Mouse (Mus musculus): Measurements from ENCODE around the gene Nrg4. TPM values are rescaled to one million over a fixed set of nuclear protein-coding genes. Genes with fewer than 3 reads are reported as not detected.

The Nrg4 gene
- polyA plus RNA-seq (2014; fragmentation: Nextera tagmentation; extraction: Ambion mirVana) = 1.1 and 2.0 TPM in 2 replicates

GRCm38 (mm10) chr9:55326515-55327233 lies at the start of gene Nrg4, which contains the start of gene Tmem266:
Gene Nrg4 (minus strand): TSS chr9:55326844.
Gene Tmem266 (plus strand): TSS chr9:55326913.
- H3K4me2 ChIP-seq (replicated peaks; ENCODE audit: low read depth, low read length) = peak within 1 kb of the TSS; percentile 82
- peak; percentile 84 for ATAC-seq (ENCODE audit: insufficient number of reproducible peaks, insufficient read depth, low FRiP score, low read depth)
- no peaks in the 10 kb centered on the region for H3K36me3 ChIP-seq (ENCODE audit: control insufficient read depth, insufficient read depth, low read length)
- WGBS = under 1% methylated on average over 72 of the region's 82 CpGs
- peaks cover 13% of the 10 kb centered on the region; the same call in 1 of the 2 replicates for H3K27me3 ChIP-seq (ENCODE audit: control insufficient read depth, insufficient read depth, low read length)
- H3K27ac ChIP-seq (ENCODE audit: low read length) = no peak within 1 kb of the TSS
- H3K4me1 ChIP-seq (ENCODE audit: control insufficient read depth, insufficient read depth, low read length) = 0 out of 2 replicates have a peak, but pooled peaks cover 5% of the 10 kb centered on the region
- H3K4me3 ChIP-seq (ENCODE audit: low read depth, low read length) = peak within 1 kb of the TSS; percentile 67
- H3K9ac ChIP-seq (replicated peaks; ENCODE audit: low read depth, low read length) = peak within 1 kb of the TSS; percentile 46
- H3K9me3 ChIP-seq (ENCODE audit: control insufficient read depth, low read depth, low read length) = no peaks in the 10 kb centered on the region

GRCm38 (mm10) chr9:55371908-55372307 lies 45.3 kb upstream of the Nrg4 start:
- Histone ChIP-seq H3K27me3 (ENCODE audit: control insufficient read depth, insufficient read depth, low read length) (no peaks in the 10 kb centered on the region), H3K4me1 (ENCODE audit: control insufficient read depth, insufficient read depth, low read length) (no peaks in the 10 kb centered on the region), H3K27ac (ENCODE audit: low read length) (no peak overlapping the region), H3K9ac (replicated peaks; ENCODE audit: low read depth, low read length) (no peak overlapping the region), H3K4me3 (ENCODE audit: low read depth, low read length) (no peak overlapping the region), H3K9me3 (ENCODE audit: control insufficient read depth, low read depth, low read length) (no peaks in the 10 kb centered on the region), H3K36me3 (ENCODE audit: control insufficient read depth, insufficient read depth, low read length) (no peaks in the 10 kb centered on the region), H3K4me2 (replicated peaks; ENCODE audit: low read depth, low read length) (no peak overlapping the region)
- WGBS = 63% methylated on average over 7 of the region's 7 CpGs
- no peak for ATAC-seq (ENCODE audit: insufficient number of reproducible peaks, insufficient read depth, low FRiP score, low read depth)

- ATAC-seq (ENCODE audit: insufficient number of reproducible peaks, insufficient read depth, low FRiP score, low read depth) = no peak
- no peak overlapping the region for H3K4me2 ChIP-seq (replicated peaks; ENCODE audit: low read depth, low read length)
Measured at GRCm38 (mm10) chr9:55368011-55368410, 41.4 kb upstream of the Nrg4 start.

GRCm38 (mm10) chr9:55363707-55364106 lies 37.1 kb upstream of the Nrg4 start:
- no peak overlapping the region for H3K4me3 ChIP-seq (ENCODE audit: low read depth, low read length)
- no peak overlapping the region for H3K9ac ChIP-seq (replicated peaks; ENCODE audit: low read depth, low read length)
- no peaks in the 10 kb centered on the region for H3K36me3 ChIP-seq (ENCODE audit: control insufficient read depth, insufficient read depth, low read length)
- no peak overlapping the region for H3K4me2 ChIP-seq (replicated peaks; ENCODE audit: low read depth, low read length)
- no peaks in the 10 kb centered on the region for H3K27me3 ChIP-seq (ENCODE audit: control insufficient read depth, insufficient read depth, low read length)
- no peak overlapping the region for H3K27ac ChIP-seq (ENCODE audit: low read length)
- no peak for ATAC-seq (ENCODE audit: insufficient number of reproducible peaks, insufficient read depth, low FRiP score, low read depth)
- H3K9me3 ChIP-seq (ENCODE audit: control insufficient read depth, low read depth, low read length) = no peaks in the 10 kb centered on the region
- no peaks in the 10 kb centered on the region for H3K4me1 ChIP-seq (ENCODE audit: control insufficient read depth, insufficient read depth, low read length)

More at GRCm38 (mm10) chr9:55368011-55368410, 41.4 kb upstream of the Nrg4 start:
- no peaks in the 10 kb centered on the region for H3K9me3 ChIP-seq (ENCODE audit: control insufficient read depth, low read depth, low read length)
- no peaks in the 10 kb centered on the region for H3K27me3 ChIP-seq (ENCODE audit: control insufficient read depth, insufficient read depth, low read length)
- no peak overlapping the region for H3K4me3 ChIP-seq (ENCODE audit: low read depth, low read length)
- H3K4me1 ChIP-seq (ENCODE audit: control insufficient read depth, insufficient read depth, low read length) = no peaks in the 10 kb centered on the region
- no peaks in the 10 kb centered on the region for H3K36me3 ChIP-seq (ENCODE audit: control insufficient read depth, insufficient read depth, low read length)
- no peak overlapping the region for H3K27ac ChIP-seq (ENCODE audit: low read length)
- no peak overlapping the region for H3K9ac ChIP-seq (replicated peaks; ENCODE audit: low read depth, low read length)
- 35% methylated on average over 3 of the region's 3 CpGs for WGBS

- no peaks in the 10 kb centered on the region for H3K36me3 ChIP-seq (ENCODE audit: control insufficient read depth, insufficient read depth, low read length)
- no peaks in the 10 kb centered on the region for H3K27me3 ChIP-seq (ENCODE audit: control insufficient read depth, insufficient read depth, low read length)
- ATAC-seq (ENCODE audit: insufficient number of reproducible peaks, insufficient read depth, low FRiP score, low read depth) = no peak
- H3K4me2 ChIP-seq (replicated peaks; ENCODE audit: low read depth, low read length) = no peak overlapping the region
- H3K9me3 ChIP-seq (ENCODE audit: control insufficient read depth, low read depth, low read length) = no peaks in the 10 kb centered on the region
- H3K27ac ChIP-seq (ENCODE audit: low read length) = no peak overlapping the region
- no peaks in the 10 kb centered on the region for H3K4me1 ChIP-seq (ENCODE audit: control insufficient read depth, insufficient read depth, low read length)
- H3K9ac ChIP-seq (replicated peaks; ENCODE audit: low read depth, low read length) = no peak overlapping the region
- WGBS = 60% methylated on average over 5 of the region's 5 CpGs
- H3K4me3 ChIP-seq (ENCODE audit: low read depth, low read length) = no peak overlapping the region
Measured at GRCm38 (mm10) chr9:55361969-55362368, 35.3 kb upstream of the Nrg4 start.

- no peaks in the 10 kb centered on the region for H3K9me3 ChIP-seq (ENCODE audit: control insufficient read depth, low read depth, low read length)
- WGBS = 56% methylated on average over 7 of the region's 7 CpGs
Measured at GRCm38 (mm10) chr9:55360861-55361260, 34.2 kb upstream of the Nrg4 start.

GRCm38 (mm10) chr9:55360372-55360771 lies 33.7 kb upstream of the Nrg4 start:
- Histone ChIP-seq H3K9me3 (ENCODE audit: control insufficient read depth, low read depth, low read length) (no peaks in the 10 kb centered on the region), H3K4me1 (ENCODE audit: control insufficient read depth, insufficient read depth, low read length) (no peaks in the 10 kb centered on the region), H3K36me3 (ENCODE audit: control insufficient read depth, insufficient read depth, low read length) (no peaks in the 10 kb centered on the region), H3K4me3 (ENCODE audit: low read depth, low read length) (no peak overlapping the region), H3K27me3 (ENCODE audit: control insufficient read depth, insufficient read depth, low read length) (no peaks in the 10 kb centered on the region), H3K27ac (ENCODE audit: low read length) (no peak overlapping the region), H3K9ac (replicated peaks; ENCODE audit: low read depth, low read length) (no peak overlapping the region), H3K4me2 (replicated peaks; ENCODE audit: low read depth, low read length) (no peak overlapping the region)
- no peak for ATAC-seq (ENCODE audit: insufficient number of reproducible peaks, insufficient read depth, low FRiP score, low read depth)
- WGBS = 72% methylated on average over 3 of the region's 3 CpGs

More at GRCm38 (mm10) chr9:55360861-55361260, 34.2 kb upstream of the Nrg4 start:
- Histone ChIP-seq H3K27me3 (ENCODE audit: control insufficient read depth, insufficient read depth, low read length) (no peaks in the 10 kb centered on the region), H3K9ac (replicated peaks; ENCODE audit: low read depth, low read length) (no peak overlapping the region), H3K36me3 (ENCODE audit: control insufficient read depth, insufficient read depth, low read length) (no peaks in the 10 kb centered on the region), H3K4me3 (ENCODE audit: low read depth, low read length) (no peak overlapping the region), H3K27ac (ENCODE audit: low read length) (no peak overlapping the region), H3K4me1 (ENCODE audit: control insufficient read depth, insufficient read depth, low read length) (no peaks in the 10 kb centered on the region), H3K4me2 (replicated peaks; ENCODE audit: low read depth, low read length) (no peak overlapping the region)
- no peak for ATAC-seq (ENCODE audit: insufficient number of reproducible peaks, insufficient read depth, low FRiP score, low read depth)

- H3K27ac ChIP-seq (ENCODE audit: low read length) = no peak overlapping the region
- no peak overlapping the region for H3K4me2 ChIP-seq (replicated peaks; ENCODE audit: low read depth, low read length)
- no peaks in the 10 kb centered on the region for H3K9me3 ChIP-seq (ENCODE audit: control insufficient read depth, low read depth, low read length)
- 84% methylated on average over 1 of the region's 1 CpGs for WGBS
- H3K4me3 ChIP-seq (ENCODE audit: low read depth, low read length) = no peak overlapping the region
- H3K4me1 ChIP-seq (ENCODE audit: control insufficient read depth, insufficient read depth, low read length) = no peaks in the 10 kb centered on the region
- no peak overlapping the region for H3K9ac ChIP-seq (replicated peaks; ENCODE audit: low read depth, low read length)
- H3K36me3 ChIP-seq (ENCODE audit: control insufficient read depth, insufficient read depth, low read length) = no peaks in the 10 kb centered on the region
- ATAC-seq (ENCODE audit: insufficient number of reproducible peaks, insufficient read depth, low FRiP score, low read depth) = no peak
- H3K27me3 ChIP-seq (ENCODE audit: control insufficient read depth, insufficient read depth, low read length) = no peaks in the 10 kb centered on the region
Measured at GRCm38 (mm10) chr9:55357164-55357563, 30.5 kb upstream of the Nrg4 start.

Data from stomach, embryonic 14.5 days (tissue).